Comparison of ENCODE assay signal across 8 mouse cellular contexts in the genomic region with DNA sequence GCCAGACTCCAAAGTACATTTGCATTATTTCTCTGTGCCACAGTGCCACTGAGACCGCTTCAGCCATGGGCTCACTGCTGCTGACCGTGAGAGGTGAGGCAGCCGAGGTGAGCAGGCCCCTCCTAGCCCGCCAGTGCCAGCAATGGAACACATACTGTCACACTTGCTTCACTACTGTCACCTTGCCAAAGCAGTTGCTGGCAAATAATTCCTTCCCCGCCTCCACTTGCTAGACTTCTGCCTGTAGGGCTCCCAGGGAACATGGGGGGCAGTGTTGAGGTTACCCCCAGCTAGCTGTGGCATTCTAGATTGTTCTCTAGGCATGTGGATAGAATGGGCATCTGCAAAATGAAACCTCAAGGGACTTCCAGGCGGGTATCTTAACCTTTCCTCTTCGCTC. TPM values are rescaled to one million over a fixed set of nuclear protein-coding genes. Genes with fewer than 3 reads are reported as not detected.
DNase-seq lines count a peak whose midpoint lies in the region; ATAC-seq and TF ChIP-seq lines count a peak whose summit lies in the region.

No protein-coding gene starts in this region.

- peak; percentile 46 for TF ChIP-seq CTCF in Patski (IDR thresholded peaks at IDR 0.05)
- TF ChIP-seq CTCF in midbrain, postnatal 0 days (IDR thresholded peaks at IDR 0.05), result peak; percentile 48

- H3K4me3 ChIP-seq in heart, embryonic 11.5 days (ENCODE audit: low read depth, low read length), result no peak overlapping the region
- H3K4me3 ChIP-seq in midbrain, postnatal 0 days (ENCODE audit: low read depth, low read length), result no peak overlapping the region
- H3K4me3 ChIP-seq in limb, embryonic 10.5 days, result no peak overlapping the region

- WGBS in heart, embryonic 11.5 days (ENCODE audit: insufficient replicate concordance), result 68% methylated on average over 7 of the region's 7 CpGs
- 41% methylated on average over 7 of the region's 7 CpGs for WGBS in midbrain, postnatal 0 days
- 71% methylated on average over 7 of the region's 7 CpGs for WGBS in limb, embryonic 10.5 days

- no peaks in the 10 kb centered on the region for H3K9me3 ChIP-seq in heart, embryonic 11.5 days (replicated peaks; ENCODE audit: control insufficient read depth, low read length)
- no peaks in the 10 kb centered on the region for H3K9me3 ChIP-seq in midbrain, postnatal 0 days (ENCODE audit: low read length)
- no peaks in the 10 kb centered on the region for H3K9me3 ChIP-seq in limb, embryonic 10.5 days (replicated peaks)

- no peak for ATAC-seq in heart, embryonic 11.5 days (replicated peaks; ENCODE audit: insufficient number of reproducible peaks, low FRiP score, low TSS enrichment)
- no peak for ATAC-seq in Patski
- no peak for ATAC-seq in midbrain, postnatal 0 days (ENCODE audit: low FRiP score)

- in situ Hi-C loops in Patski (cut with MboI; ENCODE audit: low pct_unique_long_range_greater_than_20kb), result no loop called here

- no peak overlapping the region for H3K9ac ChIP-seq in heart, embryonic 11.5 days (ENCODE audit: low read depth, low read length)
- H3K9ac ChIP-seq in midbrain, postnatal 0 days (replicated peaks; ENCODE audit: low read length, poor library complexity, severe bottlenecking), result no peak overlapping the region

- DNase-seq in heart, adult 11 months, result peak; percentile 96
- no peak for DNase-seq in Patski (ENCODE audit: low read depth, low spot score)
- peak; percentile 39 for DNase-seq in fat pad, adult 2 months (ENCODE audit: extremely low read depth, low read depth, low spot score)
- DNase-seq in kidney, postnatal 25 days, result peak; percentile 67 to 87
- DNase-seq in midbrain, postnatal 0 days (ENCODE audit: low spot score), result peak; percentile 75
- no peak for DNase-seq in limb, embryonic 10.5 days (ENCODE audit: low spot score)
- no peak for DNase-seq in yolk sac, embryonic 10.5 days (ENCODE audit: low spot score)

- peaks cover 4% of the 10 kb centered on the region for H3K4me1 ChIP-seq in heart, embryonic 11.5 days (ENCODE audit: control insufficient read depth, insufficient read depth, low read length)
- H3K4me1 ChIP-seq in midbrain, postnatal 0 days (ENCODE audit: insufficient read depth, low read length), result peaks cover 17% of the 10 kb centered on the region
- H3K4me1 ChIP-seq in limb, embryonic 10.5 days, result peaks cover 18% of the 10 kb centered on the region

- CTCF ChIA-PET in Patski (lab: Charles Lee), result no interaction called here

- no peaks in the 10 kb centered on the region for H3K36me3 ChIP-seq in heart, embryonic 11.5 days (ENCODE audit: control insufficient read depth, insufficient read depth, low read length)
- no peaks in the 10 kb centered on the region for H3K36me3 ChIP-seq in midbrain, postnatal 0 days (ENCODE audit: insufficient read depth, low read length)
- no peaks in the 10 kb centered on the region for H3K36me3 ChIP-seq in limb, embryonic 10.5 days

- no peak overlapping the region for H3K27ac ChIP-seq in heart, embryonic 11.5 days (ENCODE audit: low read depth, low read length)
- 0 out of 2 replicates have a peak overlapping the region, but pooled peaks have one; percentile 7 for H3K27ac ChIP-seq in midbrain, postnatal 0 days (ENCODE audit: low read depth, low read length)
- H3K27ac ChIP-seq in limb, embryonic 10.5 days, result no peak overlapping the region

- no peak overlapping the region for H3K4me2 ChIP-seq in heart, embryonic 11.5 days
- peak overlapping the region; percentile 81 for H3K4me2 ChIP-seq in midbrain, postnatal 0 days (ENCODE audit: low read depth, low read length, poor library complexity, severe bottlenecking)

- POLR2A ChIA-PET in Patski (lab: Charles Lee), result interaction anchor here (0.6 to 1.5 kb wide), 3 partner anchors 9 to 59 kb away, joined by 4 to 5 read pairs (median 4); no protein-coding TSS in a partner anchor

- H3K27me3 ChIP-seq in heart, embryonic 11.5 days (ENCODE audit: control insufficient read depth, insufficient read depth, low read length), result peaks cover 42% of the 10 kb centered on the region
- H3K27me3 ChIP-seq in Patski, result no peaks in the 10 kb centered on the region
- no peaks in the 10 kb centered on the region for H3K27me3 ChIP-seq in midbrain, postnatal 0 days (ENCODE audit: insufficient read depth, low read length)
- peaks cover 53% of the 10 kb centered on the region for H3K27me3 ChIP-seq in limb, embryonic 10.5 days (ENCODE audit: low read depth, poor library complexity, severe bottlenecking)

RNA-seq across cellular contexts. Expression of gene Mapt, which starts 6.0 kb away (rescaled TPM):
- 0.43 and 0.63 TPM in 2 replicates for polyA plus RNA-seq in heart, embryonic 11.5 days (2014; fragmentation: Nextera tagmentation; extraction: Ambion mirVana)
- 27.2 TPM for polyA plus RNA-seq in Patski (2021)
- total RNA-seq in midbrain, postnatal 0 days (2014; rRNA removed), result 673 and 700 TPM in 2 replicates
- 1,369 and 1,377 TPM in 2 replicates for polyA plus RNA-seq in midbrain, postnatal 0 days (2015; fragmentation: Nextera tagmentation; extraction: Ambion mirVana)
- polyA plus RNA-seq in limb, embryonic 10.5 days (2016; fragmentation: Nextera tagmentation; extraction: Ambion mirVana), result 0.95 and 0.97 TPM in 2 replicates

RNA-seq across cellular contexts. Expression of gene Sppl2c, which starts 51.1 kb away (rescaled TPM):
- not detected in 2 replicates for polyA plus RNA-seq in heart, embryonic 11.5 days (2014; fragmentation: Nextera tagmentation; extraction: Ambion mirVana)
- polyA plus RNA-seq in Patski (2021), result not detected
- not detected in 2 replicates for total RNA-seq in midbrain, postnatal 0 days (2014; rRNA removed)
- not detected in 2 replicates for polyA plus RNA-seq in midbrain, postnatal 0 days (2015; fragmentation: Nextera tagmentation; extraction: Ambion mirVana)
- polyA plus RNA-seq in limb, embryonic 10.5 days (2016; fragmentation: Nextera tagmentation; extraction: Ambion mirVana), result not detected in 2 replicates

Comparison
In these comparisons a context has a peak if more than half of its experiments do, and no peak if none do; other contexts are left out.
1. DNase-seq: peak in heart, adult 11 months (single experiment), fat pad, adult 2 months (single experiment), kidney, postnatal 25 days (2 of 2) and midbrain, postnatal 0 days (single experiment); none in Patski (single experiment), limb, embryonic 10.5 days (single experiment) and yolk sac, embryonic 10.5 days (single experiment).
2. RNA of gene Mapt, which starts 6.0 kb away (polyA plus RNA-seq): 1,369 to 1,377 TPM in midbrain, postnatal 0 days; 27.2 TPM in Patski (single experiment), 0.95 to 0.97 TPM in limb, embryonic 10.5 days and 0.43 to 0.63 TPM in heart, embryonic 11.5 days; every median in the first group is over 10 times any median in the second.